Mouse (Mus musculus): ENCODE results near the gene Ghsr. TPM values are rescaled to one million over a fixed set of nuclear protein-coding genes. Genes with fewer than 3 reads are reported as not detected.

Gene Ghsr
- polyA plus RNA-seq (2012; rRNA removed) = not detected in 2 replicates
- not detected in 2 replicates for polyA plus RNA-seq (2014; fragmentation: Nextera tagmentation; extraction: Ambion mirVana)

DNA sequence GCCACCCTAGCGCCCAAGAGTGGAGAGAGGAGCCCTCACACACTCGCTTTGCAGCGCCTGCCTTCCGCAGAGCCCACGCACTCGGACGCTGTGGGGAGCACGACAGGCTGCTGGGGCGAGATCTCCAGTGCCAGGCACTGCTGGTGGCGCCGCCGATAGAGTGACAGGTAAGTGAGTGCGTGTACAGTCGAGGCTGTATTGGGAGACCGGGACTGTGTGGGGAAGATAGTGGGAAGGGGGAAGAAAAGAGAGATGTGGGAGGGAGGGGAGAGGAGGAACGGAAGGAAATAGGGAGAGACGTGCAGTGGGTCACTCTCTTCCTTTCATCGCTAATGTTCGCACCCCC, at the start of gene Ghsr:
Gene Ghsr, plus strand, starts transcription at position 76 of the 346 bp plus-strand sequence.
- Histone ChIP-seq H3K27ac (no peak within 1 kb of the TSS), H3K9ac (replicated peaks) (no peak within 1 kb of the TSS), H3K4me2 (ENCODE audit: low read depth) (no peak within 1 kb of the TSS), H3K27me3 (ENCODE audit: control insufficient read depth, insufficient read depth, low read length) (peaks cover 24% of the 10 kb centered on the region), H3K9me3 (ENCODE audit: control insufficient read depth, low read length) (no peaks in the 10 kb centered on the region), H3K4me3 (ENCODE audit: insufficient read depth in 1 of 2, low read depth in 2 of 2, low read length in 2 of 2) (no peak within 1 kb of the TSS), H3K4me1 (replicated peaks; ENCODE audit: control insufficient read depth in 2 of 2, insufficient read depth in 2 of 2, low read length in 1 of 2) (no peaks in the 10 kb centered on the region), H3K36me3 (replicated peaks; ENCODE audit: control insufficient read depth, insufficient read depth, low read depth) (no peaks in the 10 kb centered on the region)
- no peak for ATAC-seq (ENCODE audit: insufficient read depth)
- DNase-seq (ENCODE audit: low read depth in 3 of 3, low spot score in 3 of 3) = no peak
- WGBS (ENCODE audit: insufficient replicate concordance) = 3% methylated on average over 19 of the region's 19 CpGs
- no peak for TF ChIP-seq CTCF (IDR thresholded peaks at IDR 0.05; ENCODE audit: low read depth)
- no peak for TF ChIP-seq EP300 (IDR thresholded peaks at IDR 0.05; ENCODE audit: low read depth)

DNA sequence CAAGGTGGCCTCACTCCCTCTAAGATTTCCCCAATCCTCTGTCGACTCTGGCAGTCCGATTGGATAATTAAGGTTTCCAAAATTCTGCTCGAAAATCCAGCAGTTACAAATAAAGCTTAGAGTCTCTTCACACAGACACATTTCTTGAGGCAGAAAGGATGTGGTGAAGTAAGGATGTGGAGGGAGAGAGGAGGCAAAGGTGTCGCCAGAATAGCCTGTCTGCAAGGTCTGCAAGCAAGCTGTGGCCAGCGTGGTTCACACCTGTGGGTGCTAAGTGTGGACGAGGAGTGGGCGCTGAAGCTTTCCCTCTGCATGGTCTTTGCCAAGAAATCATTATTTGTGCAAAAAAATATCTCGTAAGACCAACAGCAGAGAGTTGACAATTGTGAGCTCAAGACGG, 48.6 kb upstream of the Ghsr start:
- 58% methylated on average over 9 of the region's 9 CpGs for WGBS (ENCODE audit: insufficient replicate concordance)
- Histone ChIP-seq H3K36me3 (replicated peaks; ENCODE audit: control insufficient read depth, insufficient read depth, low read depth) (no peaks in the 10 kb centered on the region), H3K9ac (replicated peaks) (no peak overlapping the region), H3K4me3 (ENCODE audit: insufficient read depth in 1 of 2, low read depth in 2 of 2, low read length in 2 of 2) (no peak overlapping the region), H3K27ac (no peak overlapping the region), H3K27me3 (ENCODE audit: control insufficient read depth, insufficient read depth, low read length) (no peaks in the 10 kb centered on the region), H3K4me1 (replicated peaks; ENCODE audit: control insufficient read depth in 2 of 2, insufficient read depth in 2 of 2, low read length in 1 of 2) (0 out of 4 replicates have a peak, but pooled peaks cover 0 to under 1% of the 10 kb centered on the region in 2 experiments), H3K4me2 (ENCODE audit: low read depth) (no peak overlapping the region), H3K9me3 (ENCODE audit: control insufficient read depth, low read length) (no peaks in the 10 kb centered on the region)
- ATAC-seq (ENCODE audit: insufficient read depth) = no peak
- no peak for DNase-seq (ENCODE audit: low read depth in 3 of 3, low spot score in 3 of 3)
- TF ChIP-seq EP300 (IDR thresholded peaks at IDR 0.05; ENCODE audit: low read depth) = no peak
- TF ChIP-seq CTCF (IDR thresholded peaks at IDR 0.05; ENCODE audit: low read depth) = no peak

- Histone ChIP-seq H3K27ac (no peak overlapping the region), H3K4me1 (replicated peaks; ENCODE audit: control insufficient read depth in 2 of 2, insufficient read depth in 2 of 2, low read length in 1 of 2) (no peaks in the 10 kb centered on the region), H3K27me3 (ENCODE audit: control insufficient read depth, insufficient read depth, low read length) (no peaks in the 10 kb centered on the region), H3K9me3 (ENCODE audit: control insufficient read depth, low read length) (no peaks in the 10 kb centered on the region), H3K4me2 (ENCODE audit: low read depth) (no peak overlapping the region), H3K36me3 (replicated peaks; ENCODE audit: control insufficient read depth, insufficient read depth, low read depth) (no peaks in the 10 kb centered on the region), H3K9ac (replicated peaks) (no peak overlapping the region), H3K4me3 (ENCODE audit: insufficient read depth in 1 of 2, low read depth in 2 of 2, low read length in 2 of 2) (no peak overlapping the region)
- TF ChIP-seq EP300 (IDR thresholded peaks at IDR 0.05; ENCODE audit: low read depth) (no peak), CTCF (IDR thresholded peaks at IDR 0.05; ENCODE audit: low read depth) (no peak)
- ATAC-seq (ENCODE audit: insufficient read depth) = no peak
- WGBS (ENCODE audit: insufficient replicate concordance) = 66% methylated on average over 5 of the region's 5 CpGs
- DNase-seq (ENCODE audit: low read depth in 3 of 3, low spot score in 3 of 3) = no peak
These were observed 47.6 kb upstream of the Ghsr start for GRCm38 (mm10) chr3:27323551-27323950.

DNA sequence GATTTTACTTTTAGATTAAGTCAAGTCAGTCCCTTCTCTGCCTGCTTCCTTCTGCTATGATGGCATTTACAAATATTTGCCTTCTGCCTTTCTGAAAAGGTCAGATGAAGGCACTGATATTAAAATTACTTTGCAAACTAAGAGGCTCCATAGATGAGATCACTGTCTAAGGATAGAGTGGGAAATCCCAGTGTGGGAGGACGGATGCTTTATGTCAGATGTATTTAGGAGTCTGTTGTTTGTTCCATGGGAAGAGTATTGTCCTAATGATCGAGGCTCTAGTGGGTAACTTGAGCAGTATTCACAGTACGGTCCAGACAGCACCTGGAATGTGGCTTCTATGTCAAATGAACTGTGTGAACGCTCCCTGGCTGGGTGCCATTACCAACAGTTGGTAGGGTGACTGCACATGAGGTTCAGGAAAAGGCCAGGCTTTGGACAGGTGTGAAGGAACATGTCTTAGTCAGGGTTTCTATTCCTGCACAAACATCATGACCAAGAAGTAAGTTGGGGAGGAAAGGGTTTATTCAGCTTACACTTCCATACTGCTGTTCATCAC, 44.4 kb upstream of the Ghsr start:
- no peak overlapping the region for H3K4me3 ChIP-seq (ENCODE audit: insufficient read depth in 1 of 2, low read depth in 2 of 2, low read length in 2 of 2)
- no peaks in the 10 kb centered on the region for H3K9me3 ChIP-seq (ENCODE audit: control insufficient read depth, low read length)
- no peak overlapping the region for H3K4me2 ChIP-seq (ENCODE audit: low read depth)
- no peaks in the 10 kb centered on the region for H3K27me3 ChIP-seq (ENCODE audit: control insufficient read depth, insufficient read depth, low read length)
- H3K27ac ChIP-seq = no peak overlapping the region
- H3K4me1 ChIP-seq (replicated peaks; ENCODE audit: control insufficient read depth in 2 of 2, insufficient read depth in 2 of 2, low read length in 1 of 2) = no peaks in the 10 kb centered on the region
- DNase-seq (ENCODE audit: low read depth in 3 of 3, low spot score in 3 of 3) = no peak
- H3K9ac ChIP-seq (replicated peaks) = no peak overlapping the region
- TF ChIP-seq CTCF (IDR thresholded peaks at IDR 0.05; ENCODE audit: low read depth) = no peak
- TF ChIP-seq EP300 (IDR thresholded peaks at IDR 0.05; ENCODE audit: low read depth) = no peak
- 58% methylated on average over 4 of the region's 4 CpGs for WGBS (ENCODE audit: insufficient replicate concordance)
- H3K36me3 ChIP-seq (replicated peaks; ENCODE audit: control insufficient read depth, insufficient read depth, low read depth) = no peaks in the 10 kb centered on the region
- no peak for ATAC-seq (ENCODE audit: insufficient read depth)

- Histone ChIP-seq H3K9me3 (ENCODE audit: control insufficient read depth, low read length) (no peaks in the 10 kb centered on the region), H3K36me3 (replicated peaks; ENCODE audit: control insufficient read depth, insufficient read depth, low read depth) (no peaks in the 10 kb centered on the region), H3K27me3 (ENCODE audit: control insufficient read depth, insufficient read depth, low read length) (no peaks in the 10 kb centered on the region), H3K9ac (replicated peaks) (no peak overlapping the region), H3K27ac (no peak overlapping the region), H3K4me2 (ENCODE audit: low read depth) (no peak overlapping the region), H3K4me3 (ENCODE audit: insufficient read depth in 1 of 2, low read depth in 2 of 2, low read length in 2 of 2) (no peak overlapping the region), H3K4me1 (replicated peaks; ENCODE audit: control insufficient read depth in 2 of 2, insufficient read depth in 2 of 2, low read length in 1 of 2) (no peaks in the 10 kb centered on the region)
- TF ChIP-seq CTCF (IDR thresholded peaks at IDR 0.05; ENCODE audit: low read depth) (no peak), EP300 (IDR thresholded peaks at IDR 0.05; ENCODE audit: low read depth) (no peak)
- no peak for ATAC-seq (ENCODE audit: insufficient read depth)
- DNase-seq (ENCODE audit: low read depth in 3 of 3, low spot score in 3 of 3) = no peak
- 61% methylated on average over 5 of the region's 5 CpGs for WGBS (ENCODE audit: insufficient replicate concordance)
These were observed 40.4 kb upstream of the Ghsr start for GRCm38 (mm10) chr3:27330706-27331105.
